Mouse (Mus musculus) inflammation-experienced regulatory T-cells, adult 6 months (primary cell): ENCODE results near the gene Skint8. TPM values are rescaled to one million over a fixed set of nuclear protein-coding genes. Genes with fewer than 3 reads are reported as not detected.
"Not testable (repeated sequence)": the region's sequence is repeated elsewhere in the genome, so short reads cannot be mapped to it uniquely, and the experiment has no call there.

ENCODE experiments used
- ATAC-seq: one replicate; pipeline ENCODE4 v1.8.0; 2017
- polyA plus RNA-seq, 3 experiments: library from polyadenylated mRNA; unstranded; fragments of 100-300 nt; shearing (Covaris generic); gene quantifications; one replicate each; pipeline ENCODE4 v1.2.1; 2017

Skint8 gene
- polyA plus RNA-seq = not detected

GRCm38 (mm10) chr4:111919092-111919491 is at the start of gene Skint8:
Skint8 (plus strand) TSS chr4:111919392.
- ATAC-seq = no peak

- ATAC-seq = no peak
Measured at GRCm38 (mm10) chr4:111880112-111880875, 38.9 kb upstream of the Skint8 start.

GRCm38 (mm10) chr4:111883543-111883942 is 35.6 kb upstream of the Skint8 start:
- no peak for ATAC-seq

- peak; percentile 76 for ATAC-seq
Measured at GRCm38 (mm10) chr4:111886018-111886417, 33.2 kb upstream of the Skint8 start.

- ATAC-seq = peak; percentile 67
Measured at GRCm38 (mm10) chr4:111886607-111887006, 32.6 kb upstream of the Skint8 start.

- ATAC-seq = no peak
Measured at GRCm38 (mm10) chr4:111892138-111892537, 27.1 kb upstream of the Skint8 start.

GRCm38 (mm10) chr4:111897755-111898154 is 21.4 kb upstream of the Skint8 start:
- no peak for ATAC-seq

GRCm38 (mm10) chr4:111898566-111898965 is 20.6 kb upstream of the Skint8 start:
- ATAC-seq = no peak

GRCm38 (mm10) chr4:111900491-111900890 is 18.7 kb upstream of the Skint8 start:
- not testable (repeated sequence) for ATAC-seq

GRCm38 (mm10) chr4:111901473-111901872 is 17.7 kb upstream of the Skint8 start:
- ATAC-seq = no peak

GRCm38 (mm10) chr4:111902775-111903174 is 16.4 kb upstream of the Skint8 start, which contains the start of gene Slc5a9:
Slc5a9 (minus strand) TSS chr4:111902918.
- ATAC-seq = no peak

GRCm38 (mm10) chr4:111907926-111908325 is 11.3 kb upstream of the Skint8 start:
- ATAC-seq = no peak

- ATAC-seq = no peak
Measured at GRCm38 (mm10) chr4:111961309-111961708, 42.1 kb downstream of the Skint8 start.

GRCm38 (mm10) chr4:111963241-111963640 is 44.0 kb downstream of the Skint8 start:
- ATAC-seq = not testable (repeated sequence)

GRCm38 (mm10) chr4:111963669-111964068 is 44.5 kb downstream of the Skint8 start:
- no peak for ATAC-seq

- ATAC-seq = no peak
Measured at GRCm38 (mm10) chr4:111972623-111973022, 53.4 kb downstream of the Skint8 start, which contains the start of gene Skint7. Skint7 (plus strand) TSS chr4:111972923.

Other genes with a start within 250 kb of the Skint8 start
- gene Spata6, start 199.4 kb upstream of the Skint8 start, polyA plus RNA-seq = 10 to 100 TPM; 18.6 to 23.5 (median 18.6) TPM
- gene Slc5a9, start 16.5 kb upstream of the Skint8 start, polyA plus RNA-seq = not detected
- not detected for gene Skint7, start 53.5 kb downstream of the Skint8 start, polyA plus RNA-seq
- not detected for gene Skint1, start 86.9 kb downstream of the Skint8 start, polyA plus RNA-seq
- not detected for gene Skint4, start 152.6 kb downstream of the Skint8 start, polyA plus RNA-seq